28 mouse cellular contexts compared by ENCODE assay signal in genomic region chr1:71239586-71239985, GRCm38 (mm10).
DNase-seq lines count a peak whose midpoint lies in the region; ATAC-seq and TF ChIP-seq lines count a peak whose summit lies in the region.
"Had no signal": no experiment of that assay in that cellular context is flagged by ENCODE, and none has a peak within 500 bp of the region (broad histone marks: within the 10 kb centered on the region; RNA-seq: fewer than 3 reads in every experiment).

No protein-coding gene starts in this region.

- no peak overlapping the region for H3K9ac ChIP-seq in forebrain, postnatal 0 days
- no peak overlapping the region for H3K9ac ChIP-seq in forebrain, embryonic 16.5 days (replicated peaks; ENCODE audit: low read depth, low read length)
- H3K9ac ChIP-seq in midbrain, embryonic 14.5 days (replicated peaks; ENCODE audit: low read length), result no peak overlapping the region
- H3K9ac ChIP-seq in midbrain, embryonic 13.5 days (replicated peaks), result no peak overlapping the region
- H3K9ac ChIP-seq: embryonic facial prominence, embryonic 13.5 days; forebrain, embryonic 12.5 days; heart, embryonic 13.5 days; hindbrain, embryonic 13.5 days; intestine, embryonic 15.5 days had no signal

- TF ChIP-seq CTCF in forebrain, postnatal 0 days (IDR thresholded peaks at IDR 0.05; ENCODE audit: low read depth), result no peak
- no peak for TF ChIP-seq CTCF in brain, embryonic 14.5 days (IDR thresholded peaks at IDR 0.05; ENCODE audit: borderline replicate concordance, extremely low read depth, insufficient read depth, insufficient read length)

- H3K4me2 ChIP-seq in forebrain, postnatal 0 days (ENCODE audit: low read depth), result no peak overlapping the region
- H3K4me2 ChIP-seq in forebrain, embryonic 16.5 days (ENCODE audit: low read length), result no peak overlapping the region
- H3K4me2 ChIP-seq in midbrain, embryonic 14.5 days (ENCODE audit: low read length), result no peak overlapping the region
- H3K4me2 ChIP-seq in midbrain, embryonic 13.5 days (replicated peaks), result no peak overlapping the region
- H3K4me2 ChIP-seq: embryonic facial prominence, embryonic 13.5 days; forebrain, embryonic 12.5 days; heart, embryonic 13.5 days; hindbrain, embryonic 13.5 days; intestine, embryonic 15.5 days had no signal

- H3K4me1 ChIP-seq in forebrain, postnatal 0 days (ENCODE audit: insufficient read depth), result no peaks in the 10 kb centered on the region
- H3K4me1 ChIP-seq in forebrain, embryonic 16.5 days (replicated peaks; ENCODE audit: control insufficient read depth, insufficient read depth, low read length), result no peaks in the 10 kb centered on the region
- H3K4me1 ChIP-seq in midbrain, embryonic 14.5 days (ENCODE audit: control insufficient read depth, insufficient read depth, low read length), result 0 out of 2 replicates have a peak, but pooled peaks cover 4% of the 10 kb centered on the region
- no peaks in the 10 kb centered on the region for H3K4me1 ChIP-seq in midbrain, embryonic 13.5 days (replicated peaks)
- H3K4me1 ChIP-seq: embryonic facial prominence, embryonic 10.5 days; embryonic facial prominence, embryonic 13.5 days; forebrain, embryonic 12.5 days; heart, embryonic 10.5 days; heart, embryonic 13.5 days; hindbrain, embryonic 13.5 days; intestine, embryonic 15.5 days had no signal

- H3K27me3 ChIP-seq in forebrain, postnatal 0 days (ENCODE audit: insufficient read depth, low read length), result no peaks in the 10 kb centered on the region
- no peaks in the 10 kb centered on the region for H3K27me3 ChIP-seq in forebrain, embryonic 16.5 days (replicated peaks; ENCODE audit: control insufficient read depth, insufficient read depth, low read length)
- no peaks in the 10 kb centered on the region for H3K27me3 ChIP-seq in midbrain, embryonic 14.5 days (ENCODE audit: control insufficient read depth, insufficient read depth, low read length)
- H3K27me3 ChIP-seq in midbrain, embryonic 13.5 days, result no peaks in the 10 kb centered on the region
- H3K27me3 ChIP-seq: CH12.LX; embryonic facial prominence, embryonic 13.5 days; forebrain, embryonic 12.5 days; heart, embryonic 13.5 days; hindbrain, embryonic 13.5 days; intestine, embryonic 15.5 days had no signal

- no peaks in the 10 kb centered on the region for H3K9me3 ChIP-seq in forebrain, postnatal 0 days (ENCODE audit: low read length)
- H3K9me3 ChIP-seq in forebrain, embryonic 16.5 days (ENCODE audit: control insufficient read depth, low read length), result no peaks in the 10 kb centered on the region
- H3K9me3 ChIP-seq in midbrain, embryonic 14.5 days (ENCODE audit: control insufficient read depth, low read length), result no peaks in the 10 kb centered on the region
- no peaks in the 10 kb centered on the region for H3K9me3 ChIP-seq in midbrain, embryonic 13.5 days
- H3K9me3 ChIP-seq: embryonic facial prominence, embryonic 10.5 days; embryonic facial prominence, embryonic 13.5 days; forebrain, embryonic 12.5 days; G1E; heart, embryonic 10.5 days; heart, embryonic 13.5 days; intestine, embryonic 15.5 days had no signal

- H3K27ac ChIP-seq in forebrain, postnatal 0 days (ENCODE audit: low read depth, low read length), result no peak overlapping the region
- H3K27ac ChIP-seq in forebrain, embryonic 16.5 days (ENCODE audit: low read length), result no peak overlapping the region
- H3K27ac ChIP-seq in midbrain, embryonic 14.5 days (replicated peaks; ENCODE audit: low read depth, low read length), result no peak overlapping the region
- no peak overlapping the region for H3K27ac ChIP-seq in midbrain, embryonic 13.5 days
- H3K27ac ChIP-seq: embryonic facial prominence, embryonic 10.5 days; embryonic facial prominence, embryonic 13.5 days; forebrain, embryonic 12.5 days; heart, adult 2 months; heart, embryonic 10.5 days; heart, embryonic 13.5 days; intestine, embryonic 15.5 days had no signal

- WGBS in forebrain, postnatal 0 days, result 61% methylated on average over 4 of the region's 4 CpGs
- WGBS in forebrain, embryonic 16.5 days, result 73% methylated on average over 4 of the region's 4 CpGs
- 71% methylated on average over 4 of the region's 4 CpGs for WGBS in midbrain, embryonic 14.5 days
- 77% methylated on average over 4 of the region's 4 CpGs for WGBS in midbrain, embryonic 13.5 days

- ATAC-seq in forebrain, postnatal 0 days, result 0 out of 2 replicates have a peak, but pooled peaks have one; percentile 25
- no peak for ATAC-seq in forebrain, embryonic 16.5 days
- ATAC-seq in midbrain, embryonic 14.5 days (ENCODE audit: low FRiP score, low TSS enrichment), result no peak
- ATAC-seq in midbrain, embryonic 13.5 days, result no peak
- ATAC-seq: intestine, embryonic 15.5 days; Patski had no signal

- DNase-seq in forebrain, postnatal 0 days, result peak; percentile 55
- peak; percentile 39 for DNase-seq in midbrain, embryonic 14.5 days
- peak; percentile 59 for DNase-seq in brain, embryonic 14.5 days (ENCODE audit: low read depth)
- DNase-seq in adrenal gland, adult 2 months, result no peak
- DNase-seq: adrenal gland, postnatal 14 days; B cell, adult 2 months; cerebellum, adult 11-12 months; cerebellum, adult 8-10 months; cerebellum, postnatal 10 days; cerebellum, postnatal 36 days; embryo, embryonic 11 days; gastrocnemius, postnatal 10 days; gastrocnemius, postnatal 36 days; heart, adult 2 months; kidney, adult 11 months had no signal

- no peaks in the 10 kb centered on the region for H3K36me3 ChIP-seq in forebrain, postnatal 0 days (ENCODE audit: insufficient read depth)
- H3K36me3 ChIP-seq in forebrain, embryonic 16.5 days (ENCODE audit: control insufficient read depth, insufficient read depth), result no peaks in the 10 kb centered on the region
- H3K36me3 ChIP-seq in midbrain, embryonic 14.5 days (ENCODE audit: control insufficient read depth, insufficient read depth, low read length), result no peaks in the 10 kb centered on the region
- no peaks in the 10 kb centered on the region for H3K36me3 ChIP-seq in midbrain, embryonic 13.5 days
- H3K36me3 ChIP-seq: embryonic facial prominence, embryonic 10.5 days; embryonic facial prominence, embryonic 13.5 days; forebrain, embryonic 12.5 days; G1E; heart, embryonic 10.5 days; heart, embryonic 13.5 days; hindbrain, embryonic 13.5 days; intestine, embryonic 15.5 days had no signal

- no peak overlapping the region for H3K4me3 ChIP-seq in forebrain, postnatal 0 days (ENCODE audit: low read depth, low read length)
- no peak overlapping the region for H3K4me3 ChIP-seq in forebrain, embryonic 16.5 days (replicated peaks; ENCODE audit: low read length)
- no peak overlapping the region for H3K4me3 ChIP-seq in midbrain, embryonic 14.5 days (replicated peaks; ENCODE audit: low read depth, low read length)
- H3K4me3 ChIP-seq in midbrain, embryonic 13.5 days (replicated peaks), result no peak overlapping the region
- H3K4me3 ChIP-seq: embryonic facial prominence, embryonic 10.5 days; embryonic facial prominence, embryonic 13.5 days; erythroblast, embryonic 14.5 days; forebrain, embryonic 12.5 days; heart, adult 2 months; heart, embryonic 10.5 days; heart, embryonic 13.5 days; hindbrain, embryonic 13.5 days; intestine, embryonic 15.5 days had no signal

- no peak for TF ChIP-seq POLR2A in brain, embryonic 14.5 days (IDR thresholded peaks at IDR 0.05; ENCODE audit: borderline replicate concordance, extremely low read depth, insufficient read depth, insufficient read length, poor library complexity, severe bottlenecking)
